Mouse (Mus musculus) gastrocnemius, adult 8-10 months (tissue): ENCODE measurements at regions not wholly inside any gene's neighbourhood (a gene's known extent, or its start where the extent isn't known, plus 50 kb on each side); places are given as distances from the start of the nearest gene placed in this dataset.

Experiments
- DNase-seq, 2 experiments: peaks; one replicate each; pipeline ENCODE4 v3.0.0; 2022; ENCODE audit warnings: low spot score in 2 of 2

GRCm38 (mm10) chr6:117416461-117416860 lies 248.1 kb downstream of the Cxcl12 start:
- DNase-seq, result no peak

GRCm38 (mm10) chr6:117422846-117423573 lies 254.7 kb downstream of the Cxcl12 start:
- DNase-seq, result no peak

- no peak for DNase-seq
Measured at GRCm38 (mm10) chr6:117426363-117426762, 258.0 kb downstream of the Cxcl12 start.

DNA sequence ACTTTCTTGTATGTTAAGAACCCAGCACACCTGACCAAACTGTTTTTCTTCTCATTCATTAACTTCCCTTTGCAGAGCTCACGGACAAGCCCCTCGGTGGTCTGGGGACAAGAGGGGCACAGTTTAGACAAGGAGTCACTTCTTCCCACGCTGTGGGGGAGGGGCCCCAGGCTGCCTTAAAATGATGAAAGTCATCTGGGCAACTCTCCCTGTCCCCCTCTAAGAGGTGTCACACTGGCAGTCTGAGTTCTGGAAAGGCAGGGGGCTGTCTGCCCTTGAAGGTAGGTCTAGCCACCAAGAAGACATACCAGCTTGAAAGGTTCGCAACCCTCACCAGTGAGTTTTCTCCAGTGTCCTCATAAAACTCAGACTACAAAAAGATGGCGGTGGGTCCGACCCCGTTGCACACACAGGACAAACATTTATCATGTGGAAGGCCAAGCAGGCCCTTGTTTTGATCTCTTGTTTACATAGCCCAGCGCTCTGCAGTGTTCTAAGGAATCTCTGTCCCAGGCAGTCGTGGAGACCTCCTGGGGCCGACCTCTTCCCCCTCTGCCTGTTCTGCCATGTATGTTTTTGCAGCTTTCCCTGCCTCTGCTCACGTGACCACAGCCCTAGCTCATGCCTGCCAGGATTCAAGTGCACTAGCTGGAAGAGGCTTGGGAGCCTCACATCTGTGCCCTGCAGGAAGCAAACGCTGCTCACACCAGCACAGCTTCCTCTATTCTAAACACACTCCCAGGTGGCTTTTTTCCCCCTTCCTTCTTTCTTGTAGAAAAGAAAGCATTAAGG lies 259.2 kb downstream of the Cxcl12 start:
- no peak for DNase-seq

GRCm38 (mm10) chr6:117428441-117428840 lies 260.1 kb downstream of the Cxcl12 start:
- DNase-seq, result no peak

DNA sequence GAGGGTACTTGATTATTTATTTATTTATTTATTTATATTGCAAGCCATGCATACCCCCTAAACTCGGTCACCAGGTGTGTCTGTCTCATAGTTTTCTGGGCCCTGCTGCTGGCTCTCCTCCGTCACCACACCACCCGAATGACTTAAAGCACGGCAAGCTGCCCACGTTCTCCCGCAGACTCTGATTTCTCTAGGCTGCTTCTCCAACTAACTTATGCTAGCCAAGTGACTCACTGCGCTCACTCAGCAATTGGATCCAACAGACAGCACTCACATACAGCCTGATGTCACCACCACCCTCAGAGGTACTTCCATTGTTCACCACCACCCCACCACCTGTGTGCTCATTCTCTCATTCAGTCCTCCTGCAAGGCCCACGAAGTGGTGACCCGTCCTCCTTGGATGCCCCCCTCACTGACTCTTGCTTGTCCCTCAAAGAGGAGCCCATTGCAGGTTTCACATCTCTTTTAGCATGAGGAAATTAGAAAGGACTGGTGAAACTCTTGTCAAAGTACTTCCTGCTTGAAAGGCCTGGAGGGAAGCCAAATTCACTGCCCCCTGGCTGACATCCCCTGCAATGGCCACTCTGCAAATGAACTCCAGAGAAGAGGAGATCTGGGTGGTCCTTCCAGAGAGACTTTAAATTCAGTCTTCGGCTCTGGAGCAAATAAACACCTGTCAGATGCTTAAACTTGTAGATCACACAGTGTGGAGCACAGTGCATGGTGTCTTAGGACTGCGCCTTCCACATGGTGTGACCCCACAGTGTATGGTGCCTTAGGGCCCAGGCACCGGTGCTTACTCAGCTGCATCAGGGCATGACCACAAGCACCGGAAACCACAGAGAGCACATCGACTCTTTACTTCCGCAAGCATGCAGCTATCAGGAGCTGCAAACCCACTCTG lies 262.8 kb downstream of the Cxcl12 start:
- peak; percentile 5 to 9 for DNase-seq

- DNase-seq, result no peak
Measured at GRCm38 (mm10) chr6:117436851-117437250, 268.5 kb downstream of the Cxcl12 start.

DNA sequence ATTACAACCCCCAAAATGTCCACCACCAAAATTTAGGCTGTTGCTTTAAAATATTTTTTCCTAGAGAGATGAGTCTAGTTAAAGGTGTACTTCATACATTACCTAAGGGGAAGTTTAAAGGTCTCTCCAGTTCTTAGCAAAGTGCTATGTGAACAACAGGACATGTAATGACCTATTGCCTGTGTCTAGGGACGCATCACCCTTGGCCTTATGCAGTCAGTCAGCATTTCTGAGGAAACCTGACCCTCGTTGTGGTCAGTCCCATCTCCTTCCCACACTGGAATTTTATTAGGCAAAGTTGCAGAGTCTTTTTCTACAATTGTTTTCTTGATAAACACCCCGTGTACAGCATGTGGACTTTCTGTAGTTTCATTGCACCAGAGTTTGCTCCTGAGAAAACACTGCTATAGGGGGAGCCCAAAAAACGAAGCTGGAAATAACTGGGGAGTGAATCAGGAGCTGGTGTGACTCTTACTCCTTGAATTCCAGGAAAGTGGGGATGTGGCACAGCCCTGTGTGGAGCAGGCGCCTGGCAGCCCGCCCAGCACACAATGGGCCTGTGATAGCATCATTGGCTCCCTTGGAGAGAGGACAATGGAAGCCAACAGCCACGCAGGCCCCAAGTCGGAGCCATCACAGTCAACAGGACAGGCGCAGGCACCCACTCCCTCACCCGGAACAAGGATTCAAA lies 269.2 kb downstream of the Cxcl12 start:
- peak; percentile 43 to 49 for DNase-seq

GRCm38 (mm10) chr6:117448652-117449051 lies 280.3 kb downstream of the Cxcl12 start:
- no peak for DNase-seq

DNA sequence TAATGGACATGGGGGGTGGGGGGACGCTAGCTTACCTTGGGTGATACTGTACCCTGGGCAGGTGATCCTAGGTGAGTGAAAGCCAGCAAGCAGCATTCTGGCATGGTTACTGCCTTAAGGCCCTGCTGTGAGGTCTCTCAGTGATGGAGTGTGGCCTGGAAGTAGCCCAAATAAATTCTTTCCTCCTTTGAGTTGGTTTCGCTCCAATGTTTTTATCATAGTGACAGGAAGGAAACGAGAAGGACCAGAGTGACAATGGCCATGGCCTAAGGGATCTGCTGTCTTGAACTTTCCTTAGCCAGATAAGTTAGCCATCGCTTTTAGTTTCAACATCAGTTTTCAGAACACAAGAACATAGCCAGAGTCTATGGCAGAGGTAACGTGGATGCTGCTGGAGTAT lies 282.7 kb downstream of the Cxcl12 start:
- DNase-seq, result no peak

DNA sequence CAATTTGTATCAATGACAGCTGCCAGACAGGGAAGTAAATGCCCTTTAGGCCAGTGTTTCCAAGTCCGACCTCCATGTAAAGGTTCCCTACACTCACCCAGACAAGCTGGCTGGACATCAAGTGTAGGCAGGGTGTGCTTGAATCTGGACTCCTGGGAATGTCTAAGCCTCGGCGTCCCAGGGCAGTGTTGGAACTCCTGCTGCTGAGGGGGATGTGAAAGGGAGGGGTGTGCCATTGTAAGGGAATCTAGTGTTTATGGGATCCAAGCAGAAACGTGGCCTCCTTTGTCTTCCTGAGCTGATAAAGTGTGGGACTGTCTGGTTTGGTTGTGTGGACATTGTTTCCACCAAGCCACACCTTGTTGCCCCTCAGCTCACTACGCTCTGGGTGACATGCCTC lies 291.9 kb downstream of the Cxcl12 start:
- DNase-seq, result no peak

GRCm38 (mm10) chr6:117465165-117465564 lies 296.8 kb downstream of the Cxcl12 start:
- DNase-seq, result no peak

DNA sequence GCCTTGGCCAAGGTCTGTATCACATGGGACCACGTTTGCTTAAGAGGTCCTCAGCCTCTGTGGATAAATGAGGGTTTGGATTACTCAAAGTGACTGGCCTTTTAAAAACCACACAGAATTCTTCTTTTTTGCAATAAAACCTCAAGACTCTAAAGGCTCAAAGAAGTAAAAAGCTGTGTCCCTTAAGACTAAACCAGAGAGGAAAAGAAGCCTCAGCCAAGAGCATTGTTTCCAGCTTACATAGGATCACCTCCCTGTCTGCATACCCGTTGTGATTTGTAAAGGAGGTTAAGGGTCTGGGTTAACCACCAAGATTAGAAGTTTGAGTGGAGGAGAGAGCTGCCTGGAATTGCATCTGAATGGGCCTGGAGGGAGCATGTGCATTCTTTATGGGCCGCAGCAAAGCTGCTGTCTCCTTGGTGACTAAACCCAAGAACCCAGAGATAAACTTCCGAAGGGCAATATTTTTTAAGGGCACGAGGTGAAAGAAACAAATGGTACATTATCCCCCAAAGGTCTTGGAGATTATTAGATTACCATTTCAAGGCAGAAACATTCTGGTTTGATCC lies 297.4 kb downstream of the Cxcl12 start:
- no peak for DNase-seq

GRCm38 (mm10) chr6:117479376-117479775 lies 311.0 kb downstream of the Cxcl12 start:
- no peak for DNase-seq

DNA sequence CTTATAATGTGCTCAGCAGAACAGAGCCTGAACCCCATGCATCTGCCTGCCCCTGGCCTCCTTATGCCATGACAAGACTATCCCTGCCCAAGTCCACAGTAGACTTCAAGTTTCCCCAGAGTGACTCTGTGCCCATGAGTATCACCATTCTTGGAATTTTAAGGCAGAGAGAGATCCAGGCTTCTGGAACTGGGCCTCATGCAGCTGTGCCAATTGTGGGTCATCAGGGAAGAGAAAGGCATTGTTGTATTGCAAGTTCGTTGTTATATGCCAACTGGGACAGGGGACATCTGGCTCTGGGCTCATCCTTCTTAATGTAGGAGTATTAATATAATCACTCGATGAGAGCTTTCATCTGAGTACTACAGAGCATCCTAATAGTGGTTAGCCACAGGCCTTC lies 312.1 kb downstream of the Cxcl12 start:
- no peak for DNase-seq

DNA sequence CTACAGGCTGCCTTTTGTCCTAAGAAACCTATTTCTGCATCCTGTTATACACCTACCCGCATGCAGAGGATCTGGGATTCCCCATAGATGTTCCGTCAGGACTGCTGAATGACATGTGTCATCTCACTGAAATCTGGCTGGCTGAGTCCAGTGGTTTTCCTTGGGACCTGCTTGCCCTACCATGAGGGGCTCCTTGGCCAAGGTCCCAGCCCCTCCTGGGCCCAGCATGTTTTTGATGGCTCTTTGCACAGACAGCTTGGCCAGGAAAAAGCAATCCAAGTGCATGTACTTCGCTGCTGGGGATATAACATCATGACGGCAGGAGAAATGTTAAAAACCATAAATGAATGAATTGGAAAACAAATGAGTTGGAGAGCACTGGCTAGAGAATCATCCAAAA lies 320.8 kb downstream of the Cxcl12 start:
- DNase-seq, result no peak

DNA sequence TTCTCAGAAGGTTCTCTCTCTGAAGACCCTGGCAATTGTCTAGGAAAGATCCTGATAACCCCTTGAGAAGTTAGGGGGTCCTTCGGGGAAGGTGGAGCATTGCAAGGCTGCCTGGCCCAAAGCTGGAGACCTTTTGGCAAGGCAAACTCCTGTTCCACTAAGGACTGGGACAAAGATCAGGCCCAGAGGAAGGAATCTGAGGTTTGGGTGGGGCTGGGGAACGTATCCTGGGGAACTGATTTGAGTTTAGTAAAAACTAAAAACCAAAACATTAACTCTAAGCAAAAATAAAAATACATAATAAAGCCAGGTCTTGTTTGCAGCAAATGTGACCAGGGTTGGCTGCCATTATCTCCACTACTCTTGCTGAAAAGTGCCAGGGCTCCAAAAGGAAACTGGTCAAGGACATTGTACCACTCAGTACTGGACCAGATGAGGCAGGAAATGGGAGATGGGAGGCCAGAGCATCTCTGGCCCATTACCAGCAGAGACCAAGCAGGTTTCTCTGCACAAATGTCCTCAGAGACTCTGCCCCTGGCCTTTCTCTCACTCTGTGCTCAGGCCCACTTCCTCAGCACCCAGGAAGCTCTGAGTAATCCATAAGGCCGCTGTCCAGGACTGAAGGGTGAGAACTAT lies 321.5 kb downstream of the Cxcl12 start:
- DNase-seq, result no peak

- no peak for DNase-seq
Measured at GRCm38 (mm10) chr6:117494971-117495370, 326.6 kb downstream of the Cxcl12 start.

DNA sequence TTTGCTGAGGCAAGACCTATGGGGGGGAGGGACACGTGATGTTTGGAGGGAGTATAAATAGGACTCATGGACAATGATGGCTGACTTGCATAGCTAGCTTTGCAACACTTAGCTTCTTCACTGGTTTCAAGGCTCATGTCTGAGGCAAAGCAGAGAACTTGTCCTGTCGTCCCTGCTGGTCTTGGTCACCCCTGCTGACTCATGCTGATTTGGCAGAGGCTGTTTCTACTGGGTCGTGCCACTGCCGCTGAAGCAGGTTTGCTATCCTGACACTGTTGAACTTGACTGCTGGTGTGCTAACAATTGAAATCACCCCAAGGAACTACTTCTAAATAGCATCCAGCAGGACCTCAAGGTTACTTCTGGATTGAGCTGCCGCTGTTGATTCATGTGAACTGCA lies 329.0 kb downstream of the Cxcl12 start:
- no peak for DNase-seq

GRCm38 (mm10) chr6:117497904-117498303 lies 329.6 kb downstream of the Cxcl12 start:
- peak in 1 of 2 experiments; percentile 10 for DNase-seq
